Mouse (Mus musculus): Measurements from ENCODE around the gene Nedd9.

DNA sequence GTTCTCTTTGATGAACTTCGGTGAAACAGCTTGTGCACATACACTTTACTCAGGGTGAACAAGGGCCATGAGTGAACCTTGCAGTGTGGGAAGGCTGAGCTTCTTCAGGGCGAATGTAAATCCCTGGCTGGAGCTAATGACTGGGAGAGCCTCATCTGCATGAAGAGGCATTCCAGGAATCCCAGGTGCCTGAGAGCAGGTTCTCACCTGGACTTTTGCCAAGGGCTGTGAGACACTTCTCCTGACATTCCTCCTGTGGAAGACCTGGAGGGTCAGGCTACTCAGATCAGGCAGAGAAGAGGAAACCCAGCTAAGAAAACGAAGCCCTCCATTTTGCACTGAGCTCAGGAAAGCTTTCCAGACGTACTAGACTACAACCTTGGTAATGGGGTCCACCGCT is 206.5 kb downstream of the Nedd9 start:
- TF ChIP-seq POLR2A (IDR thresholded peaks at IDR 0.05; ENCODE audit: insufficient read depth, low read depth, low read length): no peak
- no peak for TF ChIP-seq CTCF (IDR thresholded peaks at IDR 0.05; ENCODE audit: insufficient read depth, low read depth, low read length)

All from olfactory bulb, adult 2 months (tissue).